Mouse (Mus musculus) C2C12 (cell line): ENCODE measurements around the gene Slc2a12. TPM values are rescaled to one million over a fixed set of nuclear protein-coding genes. Genes with fewer than 3 reads are reported as not detected.

Experiments used
- H3K27me3 ChIP-seq: one replicate; pipeline ENCODE4 v1.6.1; 2011; ENCODE audit not compliant: control insufficient read depth, insufficient read depth, insufficient read length
- H3K36me3 ChIP-seq: one replicate; pipeline ENCODE4 v1.6.1; 2011; ENCODE audit not compliant: control insufficient read depth, insufficient read depth
- H3K4me3 ChIP-seq: one replicate; pipeline ENCODE4 v1.5.1; 2011; ENCODE audit warnings: mild to moderate bottlenecking, control low read depth; ENCODE audit not compliant: poor library complexity, insufficient read depth, severe bottlenecking
- H3K79me2 ChIP-seq: one replicate; pipeline ENCODE4 v1.6.1; 2011; ENCODE audit not compliant: control insufficient read depth, insufficient read depth
- H3K79me3 ChIP-seq: one replicate; pipeline ENCODE4 v1.6.1; 2011; ENCODE audit warnings: low read depth, control low read depth
- H3ac ChIP-seq: one replicate; pipeline ENCODE3; 2011; ENCODE audit warnings: low read depth; ENCODE audit not compliant: control insufficient read depth, insufficient read length
- CEBPB ChIP-seq: IDR thresholded peaks from one replicate; pipeline ENCODE4 v1.6.1; 2011; ENCODE audit warnings: low read depth, mild to moderate bottlenecking, control low read depth, moderate library complexity
- CTCF ChIP-seq: IDR thresholded peaks from one replicate; pipeline ENCODE4 v1.5.1; 2011; ENCODE audit not compliant: control insufficient read depth, insufficient read depth, insufficient read length
- FOSL1 ChIP-seq: IDR thresholded peaks from one replicate; pipeline ENCODE4 v1.8.0; 2011; ENCODE audit warnings: mild to moderate bottlenecking, low read length; ENCODE audit not compliant: poor library complexity, insufficient read depth, severe bottlenecking
- MAX ChIP-seq: IDR thresholded peaks from one replicate; pipeline ENCODE4 v1.6.1; 2011; ENCODE audit warnings: mild to moderate bottlenecking, control low read depth
- MYOD1 ChIP-seq: IDR thresholded peaks from one replicate; pipeline ENCODE4 v1.6.1; 2011; ENCODE audit warnings: low read depth; ENCODE audit not compliant: control insufficient read depth, insufficient read length
- MYOG ChIP-seq: IDR thresholded peaks from one replicate; pipeline ENCODE4 v1.6.1; 2011; ENCODE audit not compliant: control insufficient read depth, insufficient read length; ENCODE audit errors: extremely low read depth
- USF1 ChIP-seq: IDR thresholded peaks from one replicate; pipeline ENCODE4 v1.6.1; 2011; ENCODE audit warnings: low read depth, mild to moderate bottlenecking, control low read depth, moderate library complexity
- polyA plus RNA-seq: library from polyadenylated mRNA; unstranded; fragments of >200 nt; fragmentation: generic; extraction: Trizol; gene quantifications from one replicate; pipeline ENCODE4 v1.2.1, GENCODE M21; 2012; ENCODE audit warnings: missing spikeins

The Slc2a12 gene
- polyA plus RNA-seq, 1 experiment = not detected

DNA sequence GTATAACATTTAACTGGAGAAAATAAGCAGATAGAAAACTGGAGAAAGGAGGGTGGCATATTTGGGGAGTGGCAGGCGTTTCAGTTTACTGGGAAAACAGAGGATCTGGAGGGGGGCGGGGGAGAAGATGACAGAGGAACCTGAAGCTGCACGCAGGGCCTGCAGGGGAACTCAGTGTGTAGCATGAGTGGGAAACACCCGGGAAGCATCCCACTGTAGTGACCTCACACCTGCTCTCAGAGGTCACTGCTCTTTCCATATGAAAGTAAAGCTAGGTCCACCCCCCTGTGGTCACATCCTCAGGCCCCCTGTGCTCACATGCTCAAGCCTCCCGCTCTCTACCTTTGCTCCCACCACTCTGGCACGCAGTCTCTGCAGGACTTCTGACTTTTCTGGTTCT, 9.0 kb downstream of the Slc2a12 start:
- Histone ChIP-seq H3K4me3 (no peak overlapping the region), H3K27me3 (no peaks in the 10 kb centered on the region), H3ac (no peak overlapping the region), H3K79me3 (no peaks in the 10 kb centered on the region), H3K36me3 (no peaks in the 10 kb centered on the region), H3K79me2 (no peaks in the 10 kb centered on the region)
- TF ChIP-seq MAX (no peak), CTCF (no peak), USF1 (no peak), MYOD1 (no peak), FOSL1 (no peak), MYOG (no peak), CEBPB (no peak)

DNA sequence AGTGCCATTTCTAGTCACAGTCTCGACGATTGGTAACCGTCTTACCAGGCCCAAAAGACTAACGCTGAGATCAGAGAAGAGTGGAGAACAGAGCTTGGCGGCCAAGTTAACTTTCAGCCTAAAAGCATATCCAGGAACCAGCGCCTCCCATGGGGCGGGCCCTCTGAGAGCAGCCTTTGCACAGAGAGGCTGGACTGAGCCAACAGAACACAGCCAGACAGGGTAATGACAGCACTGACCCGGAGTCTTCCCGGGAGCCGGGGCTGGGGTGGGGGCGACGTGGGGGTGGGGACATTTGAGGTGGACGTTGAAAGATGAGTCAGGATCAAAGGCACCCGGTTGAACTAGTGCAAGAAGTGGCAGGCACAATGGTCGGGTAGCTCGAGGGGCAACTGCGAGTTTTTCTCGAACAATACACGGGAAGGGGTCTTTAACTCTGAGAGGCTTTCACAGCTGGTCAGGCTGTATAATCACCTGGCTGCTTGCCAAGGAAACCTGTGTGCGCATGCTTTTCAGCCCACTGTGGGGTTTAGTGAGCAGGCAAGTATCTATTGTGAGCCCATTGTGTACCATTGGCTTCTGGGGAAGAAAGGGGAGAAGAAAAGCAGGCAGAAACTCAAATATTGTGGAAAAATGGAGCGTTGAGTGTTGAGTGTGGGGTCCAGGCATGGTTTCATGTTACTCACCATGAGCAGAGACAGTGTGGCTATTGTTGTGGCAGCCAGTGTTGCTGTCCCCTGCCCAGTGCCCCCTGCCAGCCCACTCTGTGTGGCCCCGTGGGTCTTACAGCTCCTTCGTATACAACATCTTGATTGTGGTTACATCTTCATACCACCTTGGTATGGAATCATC, 13.9 kb downstream of the Slc2a12 start:
- Histone ChIP-seq H3ac (no peak overlapping the region), H3K79me2 (no peaks in the 10 kb centered on the region), H3K36me3 (no peaks in the 10 kb centered on the region), H3K79me3 (no peaks in the 10 kb centered on the region), H3K27me3 (no peaks in the 10 kb centered on the region), H3K4me3 (no peak overlapping the region)
- no peak for TF ChIP-seq MAX
- no peak for TF ChIP-seq FOSL1
- TF ChIP-seq CTCF = no peak
- no peak for TF ChIP-seq CEBPB
- TF ChIP-seq MYOG = no peak
- TF ChIP-seq USF1 = no peak
- no peak for TF ChIP-seq MYOD1

DNA sequence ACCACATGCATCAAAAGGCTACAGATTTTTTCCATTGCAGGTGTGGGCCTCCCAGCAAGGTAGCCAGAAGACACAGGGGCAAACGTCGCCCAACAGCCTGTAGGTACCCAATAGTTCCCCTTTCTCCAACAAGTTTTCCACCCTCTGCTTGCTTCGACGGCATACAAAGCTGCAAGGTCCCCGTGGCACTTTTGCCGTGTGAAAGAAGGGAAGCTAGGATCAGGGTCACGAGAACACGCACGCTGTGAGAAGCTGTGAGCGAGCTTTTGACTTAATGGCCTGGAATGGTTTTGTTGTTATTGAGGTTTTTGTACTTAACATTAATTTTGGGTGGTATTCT, 14.5 kb downstream of the Slc2a12 start:
- Histone ChIP-seq H3K79me3 (no peaks in the 10 kb centered on the region), H3K36me3 (no peaks in the 10 kb centered on the region), H3K27me3 (no peaks in the 10 kb centered on the region), H3K79me2 (no peaks in the 10 kb centered on the region), H3ac (no peak overlapping the region), H3K4me3 (no peak overlapping the region)
- no peak for TF ChIP-seq CEBPB
- no peak for TF ChIP-seq CTCF
- TF ChIP-seq MYOD1 = no peak
- TF ChIP-seq MAX = no peak
- no peak for TF ChIP-seq USF1
- no peak for TF ChIP-seq FOSL1
- TF ChIP-seq MYOG = no peak

DNA sequence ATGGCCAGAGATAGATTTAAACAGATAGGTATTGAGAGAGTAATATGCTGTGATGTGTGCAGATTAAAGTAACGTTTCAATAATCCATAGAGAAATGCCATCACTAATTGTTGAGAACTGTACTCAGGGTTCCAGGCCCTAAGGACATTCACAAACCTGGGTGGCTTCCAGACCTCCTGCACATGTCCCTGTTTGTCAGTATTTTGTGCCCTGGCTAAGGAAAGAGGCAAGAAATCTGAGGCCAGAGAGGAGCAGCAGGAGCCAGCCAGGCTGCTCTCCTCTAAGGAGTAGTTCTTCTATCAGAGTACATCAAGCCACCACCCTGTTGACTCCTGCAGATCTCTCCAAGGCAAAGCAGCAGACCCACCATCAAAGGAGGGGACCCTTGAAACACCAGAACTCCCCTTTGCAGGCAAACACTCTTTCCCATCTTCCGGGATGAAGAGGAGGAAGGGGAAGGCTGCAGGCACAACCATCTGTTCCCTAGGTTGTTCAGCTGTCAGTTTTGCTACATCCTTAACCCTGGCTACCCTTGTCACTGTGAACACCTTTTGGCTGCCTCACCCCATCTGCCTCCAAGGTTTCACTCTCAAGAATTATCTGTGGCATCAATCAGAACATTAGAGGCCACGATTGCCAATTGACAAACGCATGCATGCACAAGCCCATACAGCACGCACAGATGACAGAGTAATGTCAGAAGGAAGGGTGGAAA, 15.6 kb downstream of the Slc2a12 start:
- TF ChIP-seq MYOD1 (no peak), MYOG (no peak), MAX (no peak), FOSL1 (no peak), USF1 (no peak), CTCF (no peak), CEBPB (no peak)
- Histone ChIP-seq H3K79me2 (no peaks in the 10 kb centered on the region), H3K36me3 (no peaks in the 10 kb centered on the region), H3K27me3 (peaks cover 5% of the 10 kb centered on the region), H3K79me3 (no peaks in the 10 kb centered on the region), H3K4me3 (no peak overlapping the region), H3ac (no peak overlapping the region)

DNA sequence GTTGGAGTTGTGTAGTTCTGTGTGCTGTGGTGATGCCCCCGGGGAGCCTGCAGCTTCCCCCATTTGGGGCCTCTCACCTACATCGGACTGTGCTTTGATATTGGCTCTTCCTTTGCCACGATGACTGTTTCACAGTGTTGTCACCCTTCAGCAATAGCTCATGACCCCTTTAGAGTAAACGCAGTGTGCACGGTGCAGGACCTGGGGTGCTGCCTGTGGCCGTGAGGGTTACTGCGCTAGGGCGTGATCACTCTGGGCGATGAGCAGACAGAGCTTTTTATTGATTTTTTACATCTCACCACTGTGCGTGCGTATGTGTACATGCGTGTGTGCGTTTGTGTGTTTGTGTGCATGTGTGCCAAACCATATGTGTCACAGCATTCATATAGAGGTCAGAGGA, 23.7 kb downstream of the Slc2a12 start:
- no peak for TF ChIP-seq CTCF
- no peak for TF ChIP-seq USF1
- no peak for TF ChIP-seq MYOG
- no peak for TF ChIP-seq CEBPB
- no peak for TF ChIP-seq MAX
- no peak for TF ChIP-seq MYOD1
- no peak for TF ChIP-seq FOSL1
- no peaks in the 10 kb centered on the region for H3K36me3 ChIP-seq
- peaks cover 5% of the 10 kb centered on the region for H3K27me3 ChIP-seq
- H3ac ChIP-seq = no peak overlapping the region
- no peaks in the 10 kb centered on the region for H3K79me3 ChIP-seq
- H3K4me3 ChIP-seq = no peak overlapping the region
- H3K79me2 ChIP-seq = no peaks in the 10 kb centered on the region
